Mouse (Mus musculus) spleen, embryonic (tissue): ENCODE measurements around the gene Pnpla1.

Experiments used
- CTCF ChIA-PET: fragments of 350-600 bp; sonication (Branson Sonifier 250); formaldehyde crosslinking; loops from one replicate; lab custom pipeline; 2022; lab: Charles Lee

Pnpla1 gene

DNA sequence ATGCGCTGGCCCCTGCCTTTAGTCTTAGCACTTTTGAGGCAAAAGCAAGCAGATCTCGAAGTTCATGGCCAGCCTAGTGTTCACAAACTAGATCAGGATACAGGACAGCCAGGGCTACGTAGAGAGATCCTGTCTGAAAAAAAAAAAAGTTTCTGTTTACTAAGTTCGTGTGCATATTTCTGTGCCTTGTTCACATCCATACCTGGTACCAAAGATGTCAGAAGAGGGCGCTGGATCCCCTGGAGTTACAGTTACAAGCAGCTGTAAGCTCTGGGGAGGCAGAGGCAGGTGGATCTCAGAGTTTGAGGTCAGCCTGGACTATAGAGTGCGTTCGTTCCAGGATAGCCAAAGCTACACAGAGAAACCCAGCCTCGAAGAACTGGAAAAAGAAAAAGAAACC is 24.6 kb downstream of the Pnpla1 start:
- CTCF ChIA-PET = interaction anchor here (0.6 to 1.5 kb wide), 3 partner anchors 13 to 148 kb away, joined by 3 to 6 read pairs (median 4); no protein-coding TSS in a partner anchor

DNA sequence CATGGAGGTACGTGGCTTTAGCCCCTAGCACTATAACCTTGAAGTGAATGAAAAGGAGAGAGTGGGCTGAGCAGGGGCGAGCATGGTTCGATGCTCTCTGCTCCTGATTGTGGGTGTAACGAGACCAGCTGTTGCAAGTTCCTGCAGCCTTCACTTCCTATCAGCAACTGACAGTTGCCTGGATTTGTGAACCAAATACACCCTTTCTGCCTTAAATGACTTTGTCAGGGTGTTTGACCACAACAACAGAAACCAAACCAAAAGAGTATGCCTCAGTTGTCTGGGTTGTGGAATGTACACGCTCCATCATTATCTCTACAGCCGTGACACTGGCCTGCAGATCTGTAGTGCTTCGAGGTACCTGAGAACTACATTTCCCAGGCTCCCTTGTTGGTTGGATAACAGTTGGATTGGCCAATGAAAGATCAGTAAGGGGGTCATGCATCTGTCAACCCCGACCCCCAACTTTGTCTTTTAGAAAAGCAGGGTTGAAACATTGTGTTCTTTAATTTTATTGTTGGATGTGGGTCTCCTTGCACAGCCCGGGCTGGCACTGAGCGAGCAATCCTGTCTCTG is 25.8 kb downstream of the Pnpla1 start:
- CTCF ChIA-PET = interaction anchor here (0.9 to 1.5 kb wide), 2 partner anchors 12 to 43 kb away, joined by 3 to 4 read pairs; no protein-coding TSS in a partner anchor

DNA sequence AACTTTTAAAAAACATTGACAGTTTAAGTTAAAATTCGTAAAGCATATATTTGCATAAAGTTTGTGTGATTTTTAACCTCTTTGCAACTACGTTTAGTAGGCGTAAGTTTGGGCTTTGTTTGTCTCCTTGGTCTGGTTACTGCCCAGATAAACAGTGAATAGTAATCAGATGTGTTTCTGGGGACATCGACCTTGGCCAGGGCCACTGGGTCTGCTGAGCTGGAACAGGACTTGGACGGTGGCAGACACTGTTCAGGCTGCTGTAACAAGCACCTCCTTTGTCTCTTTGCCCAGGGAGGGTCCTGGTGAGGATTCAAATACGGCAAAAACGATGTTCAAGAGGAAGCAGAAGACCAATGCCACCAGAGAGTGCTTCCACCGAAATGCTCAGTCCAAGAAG is 27.0 kb downstream of the Pnpla1 start:
- CTCF ChIA-PET = interaction anchor here (0.6 kb wide), 1 partner anchor 129 kb away, joined by 8 read pairs; no protein-coding TSS in a partner anchor

DNA sequence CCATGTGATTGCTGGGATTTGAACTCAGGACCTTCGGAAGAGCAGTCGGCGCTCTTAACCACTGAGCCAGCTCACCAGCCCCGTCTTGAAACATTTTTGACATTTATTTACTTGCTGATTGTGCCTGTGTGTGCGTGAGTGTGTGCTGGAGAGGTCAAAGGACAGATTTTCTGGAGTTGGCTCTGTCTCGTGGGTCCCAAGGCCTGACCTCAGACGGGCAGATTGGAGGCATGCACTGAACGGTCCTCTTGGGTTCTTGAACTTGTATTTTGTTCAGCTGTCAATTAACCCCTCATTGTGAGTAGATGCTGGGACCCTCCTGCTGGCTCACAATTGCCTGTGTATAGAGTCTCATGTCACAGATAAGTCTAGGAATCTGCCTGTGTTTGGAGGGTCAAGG is 28.1 kb downstream of the Pnpla1 start:
- CTCF ChIA-PET = no interaction called here

DNA sequence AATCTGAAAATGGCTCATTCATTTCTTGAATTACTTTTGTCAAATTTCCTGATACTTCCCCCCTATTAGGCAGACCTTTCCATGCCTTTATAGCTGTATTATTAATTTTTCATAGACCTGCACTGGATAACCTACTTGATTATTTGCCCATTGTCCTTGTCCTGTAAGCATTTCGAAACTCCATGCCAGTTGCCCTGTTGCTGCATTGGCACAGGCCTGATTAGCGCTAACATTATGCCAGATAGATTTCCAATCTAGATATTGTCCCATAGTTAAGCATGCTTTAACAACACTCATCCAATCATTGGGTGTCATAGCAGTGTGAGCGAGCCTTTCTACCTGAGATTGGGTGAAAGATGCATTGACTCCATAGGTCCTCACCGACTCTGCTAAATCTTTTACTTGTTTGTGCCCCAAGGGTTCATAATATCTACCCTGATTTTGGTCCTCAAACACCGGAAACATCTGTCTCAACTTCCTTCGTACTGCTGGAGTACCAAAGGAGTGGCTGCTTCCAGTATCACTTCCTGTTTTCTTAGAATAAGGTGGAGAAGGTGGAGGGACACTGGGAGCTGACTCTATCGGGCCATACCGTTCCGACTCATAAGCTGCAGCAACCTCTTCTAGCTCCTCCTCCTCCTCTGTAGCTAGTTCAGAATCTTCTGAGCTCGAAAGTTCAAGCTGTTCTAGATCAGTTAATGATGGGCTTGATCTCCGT is 36.0 kb downstream of the Pnpla1 start:
- CTCF ChIA-PET = no interaction called here

DNA sequence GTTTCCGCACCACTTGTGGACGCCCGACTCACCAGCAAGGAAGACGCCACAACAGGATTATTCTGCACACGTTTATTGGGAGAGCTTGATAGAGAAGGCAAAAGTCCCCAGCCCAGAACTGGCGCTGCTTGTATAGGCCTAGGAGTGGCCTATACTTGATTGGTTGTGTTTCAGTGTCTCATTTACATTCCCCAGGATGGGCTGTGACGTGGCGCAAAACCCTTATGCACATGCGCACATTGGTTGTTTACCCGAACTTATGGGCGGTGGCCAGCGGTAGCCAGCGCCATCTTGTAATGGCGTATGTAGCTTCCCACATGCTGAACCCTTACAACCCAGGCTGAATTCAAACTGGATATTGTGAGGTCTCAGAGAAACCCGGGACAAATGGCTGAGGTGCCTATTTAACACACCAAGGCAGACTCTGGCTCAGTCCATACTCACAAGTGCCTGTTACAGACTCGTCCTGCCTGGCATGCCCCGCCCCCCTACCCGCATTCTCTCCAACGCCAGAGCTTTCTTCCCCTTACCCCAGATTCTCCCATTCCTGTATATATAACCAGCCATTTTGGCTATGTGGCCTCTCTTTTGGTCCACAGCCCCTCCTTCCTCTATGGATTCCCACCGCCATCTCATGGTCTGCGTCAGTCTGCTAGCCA is 37.1 kb downstream of the Pnpla1 start:
- CTCF ChIA-PET = interaction anchor here (0.9 to 1.7 kb wide), 2 partner anchors 10 to 12 kb away, joined by 4 read pairs; no protein-coding TSS in a partner anchor

DNA sequence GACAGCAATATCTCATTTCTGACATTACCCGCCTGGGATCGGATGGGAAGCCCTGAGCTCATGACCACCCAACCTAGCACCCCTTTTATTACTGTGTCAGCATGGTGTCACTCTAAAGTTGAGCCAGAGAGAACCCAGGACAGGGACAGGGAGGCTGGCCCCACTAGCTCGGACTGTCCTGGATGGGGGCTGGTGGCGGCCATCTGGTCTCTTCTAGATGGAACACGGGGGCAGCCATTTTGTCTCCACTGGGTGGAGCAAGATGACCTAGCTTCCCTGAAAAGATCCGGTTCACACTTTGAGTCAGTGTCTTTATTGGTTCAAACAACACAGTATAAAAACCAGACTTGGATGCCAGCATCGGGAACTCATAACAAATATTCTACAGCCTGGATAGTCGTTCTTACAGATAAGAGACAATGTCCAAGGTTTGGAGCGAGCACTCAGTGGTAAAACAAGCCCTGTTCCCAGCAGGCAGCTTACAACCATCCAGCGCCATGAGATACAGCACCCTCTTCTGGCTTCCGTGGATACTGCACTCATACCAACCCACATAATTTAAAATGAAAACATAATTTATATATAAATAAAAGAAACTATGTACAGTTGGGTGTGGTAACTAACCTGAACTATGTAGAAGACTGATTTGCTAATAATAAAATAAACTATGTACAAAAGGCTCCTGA is 38.0 kb downstream of the Pnpla1 start:
- CTCF ChIA-PET = interaction anchor here (0.9 to 1.7 kb wide), 2 partner anchors 9 to 13 kb away, joined by 4 read pairs; no protein-coding TSS in a partner anchor

DNA sequence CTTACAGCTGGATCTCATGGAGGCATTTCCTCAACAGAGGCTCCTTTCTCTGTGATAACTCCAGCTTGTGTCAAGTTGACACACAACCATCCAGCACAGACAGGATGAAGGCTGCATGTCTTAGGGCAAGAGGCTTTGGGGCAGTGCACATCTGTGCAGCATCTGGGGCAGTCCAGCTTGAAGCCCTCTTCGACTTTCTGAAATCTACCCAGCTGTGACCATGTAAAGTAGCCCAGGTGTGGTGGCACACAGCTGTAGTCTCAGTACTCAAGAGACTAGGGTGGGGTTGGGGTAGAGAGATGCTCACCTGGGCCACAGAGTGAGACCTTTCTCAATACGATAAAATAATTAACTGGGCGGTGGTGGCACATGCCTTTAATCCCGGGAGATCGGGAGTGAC is 39.6 kb downstream of the Pnpla1 start:
- CTCF ChIA-PET = interaction anchor here (0.6 kb wide), 1 partner anchor 618 kb away, joined by 32 read pairs; no protein-coding TSS in a partner anchor

DNA sequence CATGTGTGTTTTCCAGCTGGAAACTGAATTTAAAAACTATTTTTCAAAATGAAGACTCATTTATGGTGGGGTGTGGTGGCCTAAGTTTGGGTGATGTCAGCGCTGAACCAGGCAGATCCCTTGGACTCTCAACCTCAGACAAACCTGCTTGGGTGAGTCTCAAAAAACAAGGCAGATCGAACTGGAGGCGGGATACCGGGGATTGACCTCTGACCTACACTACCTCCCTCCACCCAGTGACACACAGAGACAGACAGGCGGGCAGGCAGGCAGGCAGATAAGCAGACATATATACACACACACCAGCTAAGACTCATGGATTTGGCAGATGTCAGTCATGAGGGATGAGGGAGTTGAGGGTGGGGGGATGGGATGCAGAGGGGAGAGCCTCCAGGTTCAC is 40.0 kb downstream of the Pnpla1 start:
- CTCF ChIA-PET = interaction anchor here (0.6 kb wide), 1 partner anchor 618 kb away, joined by 32 read pairs; no protein-coding TSS in a partner anchor

DNA sequence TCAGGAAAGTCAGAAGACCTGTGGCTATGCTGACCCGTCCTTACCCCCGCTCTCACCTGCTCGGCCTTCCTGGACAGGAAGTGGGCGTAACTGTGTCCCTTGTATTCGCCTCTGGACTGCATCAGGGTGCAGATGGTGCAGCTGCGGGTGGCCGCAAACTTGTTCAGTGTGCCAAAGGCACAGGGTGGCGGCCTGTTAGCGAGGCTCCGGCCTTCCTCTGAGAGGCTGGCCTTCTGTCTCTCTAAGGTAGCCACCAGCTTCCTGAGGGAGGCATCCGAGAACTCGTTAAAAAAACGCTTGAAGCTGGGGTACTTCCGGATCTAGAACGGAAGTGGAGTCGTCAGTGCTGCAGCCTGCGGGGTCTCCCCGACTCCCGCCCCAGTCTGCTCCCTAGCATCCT is 41.2 kb downstream of the Pnpla1 start:
- CTCF ChIA-PET = no interaction called here

DNA sequence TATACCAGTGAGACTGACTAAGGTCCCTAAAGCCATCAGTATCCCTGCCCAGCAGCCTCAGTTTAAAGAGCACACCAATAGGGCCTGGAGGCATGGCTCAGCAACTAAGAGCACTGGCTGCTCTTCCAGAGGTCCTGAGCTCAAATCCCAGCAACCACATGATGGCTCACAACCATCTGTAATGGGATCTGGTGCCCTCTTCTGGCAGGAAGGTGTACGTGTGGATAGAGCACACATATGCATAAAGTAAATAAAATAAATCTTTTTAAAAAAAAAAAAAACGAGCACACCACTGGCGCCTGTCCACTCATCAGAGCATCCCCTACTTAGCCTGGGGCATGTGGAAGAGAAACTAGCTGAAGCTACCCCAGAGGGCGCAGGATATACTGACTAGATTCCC is 43.3 kb downstream of the Pnpla1 start:
- CTCF ChIA-PET = interaction anchor here (0.8 kb wide), 1 partner anchor 695 kb away, joined by 7 read pairs; no protein-coding TSS in a partner anchor

DNA sequence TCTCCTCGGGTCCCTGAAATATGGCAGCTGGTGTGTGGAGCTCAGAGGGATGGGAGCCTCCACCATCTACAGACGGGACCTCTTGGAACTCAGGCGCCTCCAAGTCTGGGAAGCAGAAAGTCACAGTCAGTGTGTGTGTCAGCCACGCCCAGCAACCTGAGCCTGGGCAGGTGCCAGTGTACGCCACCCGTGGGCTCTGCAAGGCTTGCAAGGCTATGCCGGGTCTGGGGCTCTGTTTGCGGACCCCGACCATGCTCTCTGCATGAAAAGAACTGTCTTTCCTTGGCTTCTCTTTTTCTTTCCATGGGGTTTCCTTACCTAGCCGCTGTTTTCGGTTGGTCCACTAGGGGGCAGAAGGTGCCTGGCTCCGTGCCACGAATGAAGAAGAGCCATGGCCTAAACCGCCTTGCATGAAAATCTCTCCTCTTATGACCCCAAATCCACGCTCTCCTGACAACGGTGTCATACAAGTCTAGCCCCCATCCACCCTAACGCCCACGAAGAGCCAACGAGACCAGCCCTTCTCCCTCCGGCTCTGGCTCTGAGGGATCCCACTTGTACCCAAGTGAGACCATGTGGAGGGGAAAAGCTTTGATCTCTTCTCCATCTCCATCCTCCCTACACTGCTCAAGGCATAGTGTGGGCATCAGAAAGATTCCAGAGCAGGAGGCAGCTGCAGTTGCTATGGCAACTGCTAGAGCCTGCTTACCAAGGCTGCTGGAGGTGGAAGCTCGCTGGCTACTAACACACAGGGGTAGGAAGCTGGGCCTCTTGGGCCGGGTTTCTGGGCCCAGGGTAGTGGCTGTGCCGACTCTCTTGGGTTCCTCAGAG is 46.5 kb downstream of the Pnpla1 start:
- CTCF ChIA-PET = interaction anchor here (0.6 to 1.4 kb wide), 4 partner anchors 9 to 590 kb away, joined by 3 to 9 read pairs (median 4); no protein-coding TSS in a partner anchor

DNA sequence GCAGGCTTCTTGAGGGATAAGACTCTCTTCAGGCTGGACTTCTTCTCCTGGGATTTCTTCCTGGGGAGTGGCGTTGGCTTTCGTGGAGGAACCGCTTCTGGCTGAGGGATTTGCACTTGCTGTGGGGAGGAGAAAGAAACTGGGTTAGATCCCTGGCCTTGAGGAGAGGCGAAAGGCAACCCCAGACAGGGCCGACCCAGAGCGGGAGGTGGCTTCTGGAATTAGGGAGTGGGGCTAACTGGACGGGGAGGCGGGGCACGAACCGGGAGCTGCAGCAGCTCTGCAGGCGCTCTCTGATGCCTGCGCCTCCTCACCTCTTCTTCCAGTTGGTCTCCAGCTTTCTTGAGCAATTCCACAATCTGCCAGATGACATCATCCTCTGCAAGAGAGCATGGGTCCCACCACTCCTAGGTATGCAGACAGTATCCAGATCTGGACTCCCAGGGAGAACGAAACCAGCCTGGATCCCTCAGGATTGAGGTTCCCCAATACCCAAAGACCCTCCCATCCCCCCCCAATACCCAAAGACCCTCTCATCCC is 47.2 kb downstream of the Pnpla1 start:
- CTCF ChIA-PET = interaction anchor here (0.8 to 1.4 kb wide), 2 partner anchors 10 to 20 kb away, joined by 4 read pairs; no protein-coding TSS in a partner anchor

DNA sequence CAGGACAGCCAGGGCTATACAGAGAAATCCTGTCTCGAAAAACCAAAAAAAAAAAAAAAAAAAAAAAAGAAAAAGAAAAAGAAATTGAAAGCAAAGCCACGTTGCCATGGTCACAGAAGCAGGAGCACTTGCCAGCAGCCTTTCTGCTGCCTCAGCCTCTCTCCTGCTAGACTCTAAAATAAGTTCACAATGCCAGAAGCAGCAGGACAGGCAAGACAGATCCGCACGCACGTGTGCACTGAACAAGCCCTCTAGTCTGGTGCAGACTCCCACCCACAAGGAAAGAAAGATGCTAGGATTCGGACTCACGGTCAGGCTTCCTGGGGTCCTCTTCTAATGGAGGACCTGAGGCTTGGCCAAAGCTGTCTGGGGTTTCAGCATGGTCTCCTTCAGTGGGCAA is 49.7 kb downstream of the Pnpla1 start:
- CTCF ChIA-PET = no interaction called here

DNA sequence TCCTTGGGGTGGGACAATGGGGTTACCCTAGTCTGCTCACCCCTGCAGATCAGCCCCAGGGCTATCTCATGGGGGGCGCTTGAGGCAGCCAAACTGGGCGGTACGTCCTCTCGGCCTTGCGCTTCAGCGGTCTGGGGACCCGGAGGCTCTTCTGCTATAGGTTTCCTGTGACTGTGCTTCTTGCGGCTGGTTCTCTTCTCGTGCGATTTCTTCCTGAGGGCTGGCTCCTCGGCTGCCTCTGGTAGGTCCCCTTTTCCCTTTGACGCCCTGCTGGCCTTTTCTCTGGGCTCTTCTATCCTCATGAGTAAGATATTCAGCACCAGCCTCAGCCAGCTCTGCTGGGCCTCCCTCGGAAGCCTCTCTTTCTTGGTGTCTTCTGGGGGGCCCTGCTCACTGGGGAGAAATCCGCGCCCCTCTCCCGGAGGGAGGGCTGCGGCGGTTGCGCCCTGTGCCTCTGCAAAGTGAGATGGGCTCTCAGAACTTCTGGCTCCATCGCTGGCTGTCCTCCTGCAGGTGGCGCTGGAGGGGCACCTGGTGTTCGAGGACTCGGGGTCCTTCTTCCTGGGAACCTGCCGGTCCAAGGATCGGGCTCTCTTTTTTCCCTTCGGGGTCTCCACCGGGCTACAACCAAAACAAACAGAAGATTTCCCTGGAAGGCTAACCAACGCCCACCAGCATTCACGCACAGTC is 51.2 kb downstream of the Pnpla1 start:
- CTCF ChIA-PET = no interaction called here

DNA sequence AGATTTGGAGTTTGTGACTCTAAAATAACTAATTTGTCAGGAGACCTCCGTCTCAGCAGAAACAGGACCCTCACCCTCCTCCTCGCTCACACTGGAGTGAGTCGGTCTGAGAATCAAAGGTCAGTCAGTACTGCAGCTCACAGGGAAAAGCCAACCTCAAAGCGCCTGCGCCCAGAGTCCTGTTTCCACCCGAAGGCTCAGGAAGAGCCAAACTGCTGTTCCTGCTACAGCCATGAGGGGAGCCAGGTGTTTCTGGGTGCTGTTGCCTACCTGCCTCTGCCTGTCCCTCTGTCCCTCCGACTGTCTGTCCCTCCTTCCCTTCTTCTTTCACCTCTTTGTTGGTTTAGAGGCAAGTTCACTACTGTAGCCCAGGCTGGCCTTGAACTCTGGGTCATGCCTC is 51.9 kb downstream of the Pnpla1 start:
- CTCF ChIA-PET = interaction anchor here (0.6 kb wide), 1 partner anchor 164 kb away, joined by 4 read pairs; no protein-coding TSS in a partner anchor

DNA sequence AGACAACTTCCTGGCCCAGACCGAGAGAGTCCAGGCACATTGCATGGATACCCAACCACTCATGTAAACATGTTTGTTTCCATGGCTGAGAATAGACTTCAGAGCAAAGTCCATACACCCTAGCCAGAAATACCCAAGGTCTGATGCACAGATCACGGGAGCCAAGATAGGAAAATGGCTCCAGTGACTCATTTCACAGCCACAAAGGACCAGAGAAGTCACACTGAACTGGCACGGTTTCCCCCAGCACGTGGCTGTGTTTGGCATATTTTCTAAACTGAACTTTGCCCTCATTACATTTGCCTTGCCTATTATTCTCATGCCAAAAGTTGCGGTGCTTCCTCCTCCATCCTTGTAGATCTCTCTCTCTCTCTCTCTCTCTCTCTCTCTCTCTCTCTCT is 55.0 kb downstream of the Pnpla1 start:
- CTCF ChIA-PET = no interaction called here

DNA sequence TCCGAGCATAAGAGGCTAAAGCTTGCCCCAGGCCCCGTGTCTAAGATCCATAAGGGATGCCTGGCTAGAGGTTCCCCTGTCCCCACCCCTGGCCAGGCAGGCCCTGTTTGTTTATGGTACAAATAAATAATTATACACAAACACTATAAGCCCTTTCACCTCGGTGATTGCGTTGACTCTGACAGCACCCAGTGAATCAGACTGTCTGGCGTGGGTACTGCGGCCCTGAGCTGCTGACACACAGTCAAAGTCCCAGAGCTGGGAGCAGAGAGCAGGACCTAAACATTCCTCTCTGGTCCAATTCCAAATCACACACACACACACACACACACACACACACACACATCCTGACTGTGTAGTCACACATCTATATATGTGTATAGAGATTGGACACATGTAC is 55.7 kb downstream of the Pnpla1 start:
- CTCF ChIA-PET = interaction anchor here (0.6 kb wide), 1 partner anchor 16 kb away, joined by 4 read pairs; no protein-coding TSS in a partner anchor

DNA sequence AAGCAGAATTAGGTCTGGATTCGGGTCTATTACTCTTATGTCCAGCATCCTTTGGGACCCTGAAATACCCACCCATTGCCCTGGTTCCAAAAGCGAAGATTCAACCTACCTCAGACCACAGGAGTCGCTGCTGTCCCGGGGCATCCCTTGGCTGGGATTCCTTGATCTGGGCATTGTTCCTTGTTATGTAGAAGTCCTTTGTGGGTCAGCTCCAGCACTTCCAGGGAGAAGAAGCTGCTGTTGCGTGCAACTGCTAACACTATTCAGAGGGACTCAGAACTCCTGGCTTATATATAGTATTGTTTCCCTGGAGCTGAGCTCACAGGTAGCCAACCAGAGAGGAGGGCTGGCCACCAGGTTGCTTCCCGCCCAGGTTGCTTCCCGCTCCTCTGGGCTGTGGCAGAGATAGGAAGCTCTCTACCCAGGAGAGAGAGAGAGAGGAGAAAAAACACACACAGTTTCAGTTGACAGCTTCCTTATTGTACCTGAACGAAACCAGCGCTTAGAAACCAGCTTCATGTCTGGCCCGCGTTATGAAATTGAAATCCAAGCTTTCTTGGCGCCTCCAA is 56.9 kb downstream of the Pnpla1 start, which contains the start of gene 4930539E08Rik:
Gene 4930539E08Rik (minus strand): TSS at position 265 of the 569 bp plus-strand sequence.
- CTCF ChIA-PET = interaction anchor here (0.6 to 0.7 kb wide), 2 partner anchors 113 to 361 kb away, joined by 3 to 4 read pairs; no protein-coding TSS in a partner anchor
